Mouse (Mus musculus) adrenal gland, postnatal 10 days (tissue): Measurements from ENCODE around the gene Gprc5c. TPM values are rescaled to one million over a fixed set of nuclear protein-coding genes. Genes with fewer than 3 reads are reported as not detected.
A peak's percentile ranks its signal among the peaks of the same experiment; 100 is the strongest.
"Not testable (repeated sequence)": the region's sequence is repeated elsewhere in the genome, so short reads cannot be mapped to it uniquely, and the experiment has no call there.

Experiments
- DNase-seq: peaks from one replicate; pipeline ENCODE4 v3.0.0; 2021; ENCODE audit warnings: mixed read lengths
- total RNA-seq, 2 experiments: library from RNA; stranded (reverse); gene quantifications; 2 replicates each; pipeline ENCODE4 v1.2.3; 2021

Gene Gprc5c
- total RNA-seq, 2 experiments from 2014 or later, result 26.2 to 27.9 TPM

DNA sequence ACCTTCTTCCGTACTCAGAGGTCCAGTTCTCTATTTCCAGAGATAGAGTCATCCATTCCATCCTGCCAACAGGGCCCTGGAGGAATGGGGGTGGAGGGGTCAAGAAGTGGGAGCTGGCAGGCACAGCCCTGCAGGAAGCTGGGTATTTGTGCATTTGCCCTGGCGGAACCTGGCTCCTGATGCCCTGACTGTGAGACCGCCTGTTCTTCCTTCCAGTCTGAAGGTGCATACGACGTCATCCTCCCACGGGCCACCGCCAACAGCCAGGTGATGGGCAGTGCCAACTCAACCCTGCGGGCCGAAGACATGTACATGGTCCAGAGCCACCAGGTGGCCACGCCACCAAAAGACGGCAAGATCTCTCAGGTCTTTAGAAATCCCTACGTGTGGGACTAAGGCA is 17.3 kb downstream of the Gprc5c start:
- DNase-seq, result no peak

DNA sequence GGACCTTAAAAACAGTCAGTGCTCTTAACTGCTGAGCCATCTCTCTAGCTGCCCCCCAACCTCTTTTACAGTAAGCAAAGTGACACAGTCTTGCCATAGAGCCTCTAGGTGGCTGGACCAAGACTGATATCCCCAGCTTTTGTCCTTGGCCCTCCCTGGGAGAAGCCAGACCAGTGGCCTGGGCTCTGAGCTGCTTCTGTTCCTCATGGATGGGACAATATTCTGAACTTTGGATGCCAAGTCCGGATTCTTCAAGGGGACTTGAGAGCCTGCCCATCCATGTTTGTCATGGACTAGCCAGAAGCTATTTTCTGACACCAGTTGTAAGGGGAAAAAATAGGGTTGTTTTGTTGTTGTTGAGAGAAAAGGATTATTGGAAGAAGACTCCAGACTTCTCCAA is 18.8 kb downstream of the Gprc5c start:
- DNase-seq, result no peak

DNA sequence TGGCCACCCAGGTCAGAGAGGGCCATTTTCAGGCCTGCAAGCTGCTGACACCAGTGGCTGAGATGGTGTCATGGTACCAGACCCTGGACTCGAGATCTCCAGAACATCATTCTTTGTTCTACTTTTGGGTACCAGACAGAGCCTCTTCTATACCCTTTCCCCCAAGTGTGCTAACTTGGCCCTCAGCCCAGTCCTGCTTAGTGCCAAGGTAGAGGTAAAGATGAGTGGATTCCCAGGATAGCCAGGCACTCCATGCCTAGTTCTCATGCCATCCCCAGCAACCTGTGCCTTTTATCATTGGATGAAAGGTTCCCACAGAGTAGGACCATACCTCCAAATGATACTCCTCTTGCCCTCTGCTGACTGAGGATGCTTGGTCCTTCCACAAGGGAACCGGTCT is 20.6 kb downstream of the Gprc5c start:
- no peak for DNase-seq

DNA sequence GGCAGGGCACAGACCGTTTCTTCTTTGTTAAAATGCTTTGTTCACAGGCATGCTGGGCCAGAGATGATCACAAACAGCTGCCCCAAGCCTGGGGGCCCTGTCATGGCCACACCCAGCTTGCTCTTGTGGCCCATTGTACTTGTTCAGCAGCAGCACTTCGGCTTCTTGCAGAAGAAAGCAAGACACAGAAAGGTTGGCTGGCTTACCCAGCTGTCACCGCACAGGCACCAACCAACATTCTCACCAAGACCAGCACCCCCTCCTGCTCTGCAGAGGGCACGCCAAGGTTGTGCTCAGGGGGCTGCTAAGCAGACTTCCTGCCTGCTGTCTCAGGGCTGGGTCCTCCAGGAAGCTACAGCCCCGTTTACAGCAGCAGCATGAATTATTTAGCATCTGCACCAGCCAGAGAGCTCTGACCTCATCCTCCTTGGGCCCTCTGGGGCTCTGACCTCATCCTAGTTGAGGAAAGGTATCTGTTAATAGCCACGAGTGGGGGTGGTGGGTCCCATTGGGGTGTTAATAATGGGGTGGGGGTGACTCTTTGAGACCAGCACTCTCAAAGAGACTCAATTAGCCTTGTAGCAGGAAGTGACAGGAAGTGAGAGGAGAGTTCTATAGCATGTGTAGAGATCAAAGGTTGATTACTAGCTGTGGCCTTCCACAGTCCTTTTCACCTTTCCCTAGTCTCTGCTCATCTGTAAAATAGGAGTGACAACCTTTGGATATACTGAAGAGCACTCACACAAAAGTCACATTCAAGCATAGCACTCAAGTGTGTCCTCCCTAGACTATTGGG is 22.3 kb downstream of the Gprc5c start:
- DNase-seq, result no peak

DNA sequence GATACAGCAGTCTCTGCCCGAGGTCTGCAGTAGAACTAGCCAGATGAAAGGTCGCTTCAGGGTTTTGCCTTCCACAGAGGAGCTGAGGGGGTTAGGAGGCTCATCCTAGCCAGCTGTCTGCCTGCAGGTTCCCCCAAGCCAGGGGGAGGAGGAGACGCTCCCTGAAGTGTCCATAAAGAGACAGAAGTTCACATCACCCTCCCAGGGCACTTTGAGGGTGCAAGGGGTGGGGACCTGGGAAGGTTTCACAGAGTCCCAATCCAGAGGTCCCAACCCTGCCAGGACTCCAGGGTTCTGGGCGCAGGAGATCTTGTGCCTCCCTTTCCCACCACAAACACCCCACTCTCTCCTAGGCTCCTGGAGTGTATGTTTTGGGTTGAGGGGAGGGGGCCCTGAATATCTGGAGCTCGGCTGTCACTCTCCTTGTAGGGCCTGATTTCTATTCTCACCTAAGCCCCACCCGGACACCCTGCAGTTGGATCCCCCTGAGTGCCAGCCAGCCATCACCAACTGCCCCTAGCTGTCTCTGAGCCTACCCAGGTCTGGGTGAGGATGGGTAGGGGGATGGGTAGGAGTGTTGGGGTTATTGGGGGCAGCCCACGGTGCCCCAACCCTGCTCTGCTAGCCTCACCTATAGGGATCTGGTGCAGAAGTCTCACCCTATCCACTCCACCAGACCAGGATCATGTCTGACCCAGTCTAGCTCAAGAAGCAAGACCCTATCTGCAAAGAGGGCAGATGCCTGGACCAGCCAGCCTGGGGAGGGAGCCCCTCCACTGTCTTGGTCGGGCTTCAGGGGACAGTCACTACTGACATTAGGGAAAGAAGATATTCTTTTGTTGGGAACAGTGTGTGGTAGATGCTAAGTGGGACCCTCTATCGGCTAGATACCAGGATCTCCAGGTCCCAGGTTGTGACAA is 23.5 kb downstream of the Gprc5c start:
- no peak for DNase-seq

DNA sequence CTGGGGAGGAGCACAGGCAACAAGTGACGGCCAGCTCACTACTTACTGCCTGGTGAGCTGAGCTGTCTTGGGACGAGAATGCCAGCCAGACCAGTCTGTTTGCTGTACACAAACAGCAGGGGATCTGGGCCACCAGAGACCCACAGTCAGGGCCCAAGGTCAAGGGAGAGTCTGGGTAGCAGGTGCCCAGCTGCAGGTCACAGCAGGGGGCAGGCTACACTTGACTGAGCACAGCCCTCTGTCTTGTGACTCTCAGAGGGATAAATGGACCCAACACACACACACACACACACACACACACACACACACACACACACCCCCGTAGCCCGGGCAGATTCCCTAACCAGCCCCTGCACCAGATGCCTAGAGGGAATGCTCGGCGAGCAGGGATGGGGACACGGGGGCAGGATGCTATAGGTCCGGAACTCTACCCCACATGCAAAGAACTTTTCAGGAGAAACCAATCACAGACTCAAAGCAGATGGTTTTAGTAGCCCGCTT is 24.4 kb downstream of the Gprc5c start:
- peak; percentile 15 for DNase-seq

DNA sequence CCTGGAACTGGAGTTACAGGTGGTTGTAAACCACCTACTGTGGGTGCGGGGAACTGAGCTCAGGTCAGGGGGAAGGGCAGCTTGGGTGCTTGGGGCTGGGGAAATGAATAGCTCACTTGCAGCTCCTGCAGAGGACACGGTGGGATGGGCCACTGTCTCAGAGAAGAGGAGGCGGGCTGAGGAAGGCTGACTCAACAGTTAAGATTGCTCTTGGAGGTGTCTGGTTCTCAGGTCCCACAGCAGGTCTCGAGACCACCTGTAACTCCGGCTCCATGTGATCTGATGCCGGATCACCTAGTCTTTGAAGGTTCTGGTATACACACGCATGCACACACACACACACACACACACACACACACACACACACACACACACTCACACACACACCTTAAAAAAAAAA is 25.2 kb downstream of the Gprc5c start:
- DNase-seq, result no peak

DNA sequence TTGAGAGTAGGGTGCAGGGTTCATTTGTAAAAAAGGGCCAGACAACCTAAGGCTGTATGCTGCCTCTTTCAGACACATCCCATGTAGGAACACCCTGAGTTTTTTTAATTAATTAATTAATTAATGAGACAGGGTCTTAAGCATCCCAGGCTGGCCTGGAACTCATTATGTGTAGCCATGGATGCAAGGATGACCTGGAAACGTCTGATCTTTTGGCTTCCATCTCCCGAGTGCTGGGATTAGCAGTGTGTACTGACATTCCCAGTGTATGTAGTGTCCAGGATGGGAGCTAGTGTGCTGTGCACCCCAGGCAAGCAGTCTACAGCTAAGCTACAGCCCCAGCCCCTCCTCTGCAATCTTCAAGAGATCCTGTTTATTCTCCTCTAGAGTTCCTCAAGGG is 25.7 kb downstream of the Gprc5c start:
- DNase-seq, result no peak

DNA sequence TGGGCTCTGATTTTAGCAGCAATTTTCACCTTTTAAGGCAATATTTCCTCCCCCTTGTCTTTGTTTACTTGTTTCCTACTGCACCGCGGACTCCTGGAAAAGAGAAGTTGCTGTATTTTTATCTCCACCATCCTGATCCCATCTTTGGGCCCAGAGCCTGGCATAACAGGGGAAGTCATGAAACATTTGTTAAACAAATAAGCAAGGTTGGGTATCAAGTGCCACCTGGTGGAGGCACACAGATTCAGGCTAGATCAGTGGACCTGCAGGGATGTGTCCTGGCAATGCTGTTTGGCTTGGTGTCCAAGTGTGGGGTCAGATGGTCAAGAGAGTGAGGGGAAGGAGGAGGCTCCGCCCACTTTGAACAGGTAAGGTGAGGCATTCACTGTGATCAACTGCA is 26.2 kb downstream of the Gprc5c start:
- DNase-seq, result peak; percentile 74

DNA sequence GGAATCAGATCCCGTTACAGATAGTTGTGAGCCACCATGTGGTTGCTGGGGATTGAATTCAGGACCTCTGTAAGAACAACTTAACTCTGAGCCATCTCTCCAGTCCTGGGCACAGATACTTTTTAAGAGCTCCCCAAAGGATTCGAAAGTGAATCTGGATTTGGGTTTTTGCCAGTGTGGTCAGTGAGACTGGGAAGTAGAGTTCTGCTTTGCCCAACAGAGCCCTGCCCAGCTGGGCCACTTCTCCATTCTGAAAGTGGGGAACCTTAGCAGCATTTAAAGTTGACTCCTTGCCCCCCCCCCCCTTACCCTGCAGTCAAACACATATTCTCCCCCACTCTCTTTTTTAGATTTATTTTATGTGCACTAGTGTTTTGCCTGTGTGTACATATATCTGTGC is 28.7 kb downstream of the Gprc5c start:
- DNase-seq, result no peak

DNA sequence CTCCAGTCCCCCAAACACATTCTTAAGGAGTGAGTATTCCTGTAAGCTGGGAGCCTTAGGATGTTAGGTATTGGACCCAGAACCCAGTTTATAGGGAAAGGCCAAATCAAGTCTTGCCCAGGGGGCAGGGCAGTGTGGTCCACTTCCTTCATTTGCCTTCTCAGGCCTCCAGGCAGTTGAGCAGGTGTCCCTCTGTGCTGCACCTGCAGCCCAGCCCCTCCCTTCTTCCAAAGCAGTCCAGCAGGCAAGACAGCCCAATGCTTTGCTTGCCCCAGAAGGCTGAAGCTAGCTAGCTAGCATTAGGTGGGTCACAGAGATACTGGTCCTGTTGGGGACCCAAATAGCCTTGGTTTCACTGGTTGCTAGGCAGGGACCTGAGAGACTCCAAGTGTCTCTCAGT is 29.2 kb downstream of the Gprc5c start:
- no peak for DNase-seq

DNA sequence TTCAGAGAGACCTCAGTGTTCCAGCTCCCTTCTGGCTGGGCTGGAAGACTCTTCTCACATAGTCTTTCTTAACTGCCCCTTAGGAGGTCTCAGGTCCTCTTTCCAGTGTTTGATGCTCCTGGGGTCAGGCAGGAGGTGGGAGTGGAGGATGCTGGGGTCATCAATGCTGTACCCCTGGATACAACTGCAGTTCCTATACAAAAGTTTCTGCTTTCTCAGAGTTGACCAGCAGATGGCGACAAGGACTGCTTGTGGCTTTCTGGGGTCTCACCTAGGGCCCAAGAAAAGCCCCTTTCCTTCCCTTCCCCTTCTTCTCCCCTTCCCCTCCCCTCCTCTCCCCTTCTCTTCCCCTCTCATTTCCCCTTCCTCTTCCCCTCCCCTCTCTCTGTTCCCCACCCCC is 29.6 kb downstream of the Gprc5c start:
- DNase-seq, result peak; percentile 53

DNA sequence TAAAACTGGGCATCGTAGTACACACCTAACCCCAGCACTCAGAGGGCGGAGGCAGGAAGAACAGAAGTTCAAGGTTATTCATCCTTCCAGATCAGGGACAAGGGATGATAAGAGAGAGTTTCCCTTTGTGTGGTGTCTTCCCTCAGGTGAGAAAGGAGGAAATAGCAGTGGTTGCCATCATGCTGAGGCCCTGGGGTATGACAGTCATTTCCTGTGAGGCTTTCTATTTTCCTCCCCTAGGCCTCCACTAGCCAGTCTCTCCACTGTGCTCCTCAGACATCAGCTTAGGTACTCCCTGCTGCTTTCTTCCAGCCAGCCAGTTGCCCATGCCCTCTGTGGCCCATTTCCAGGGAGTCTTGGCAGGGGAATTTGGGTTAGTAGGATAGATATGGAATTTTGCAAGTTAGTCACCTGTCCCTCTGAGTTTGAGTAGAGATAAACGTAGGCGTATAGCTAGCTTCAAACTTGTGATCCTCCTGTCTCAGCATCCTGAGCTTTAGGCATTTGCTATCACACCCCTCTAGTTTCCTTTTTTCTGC is 32.4 kb downstream of the Gprc5c start:
- DNase-seq, result peak; percentile 62

DNA sequence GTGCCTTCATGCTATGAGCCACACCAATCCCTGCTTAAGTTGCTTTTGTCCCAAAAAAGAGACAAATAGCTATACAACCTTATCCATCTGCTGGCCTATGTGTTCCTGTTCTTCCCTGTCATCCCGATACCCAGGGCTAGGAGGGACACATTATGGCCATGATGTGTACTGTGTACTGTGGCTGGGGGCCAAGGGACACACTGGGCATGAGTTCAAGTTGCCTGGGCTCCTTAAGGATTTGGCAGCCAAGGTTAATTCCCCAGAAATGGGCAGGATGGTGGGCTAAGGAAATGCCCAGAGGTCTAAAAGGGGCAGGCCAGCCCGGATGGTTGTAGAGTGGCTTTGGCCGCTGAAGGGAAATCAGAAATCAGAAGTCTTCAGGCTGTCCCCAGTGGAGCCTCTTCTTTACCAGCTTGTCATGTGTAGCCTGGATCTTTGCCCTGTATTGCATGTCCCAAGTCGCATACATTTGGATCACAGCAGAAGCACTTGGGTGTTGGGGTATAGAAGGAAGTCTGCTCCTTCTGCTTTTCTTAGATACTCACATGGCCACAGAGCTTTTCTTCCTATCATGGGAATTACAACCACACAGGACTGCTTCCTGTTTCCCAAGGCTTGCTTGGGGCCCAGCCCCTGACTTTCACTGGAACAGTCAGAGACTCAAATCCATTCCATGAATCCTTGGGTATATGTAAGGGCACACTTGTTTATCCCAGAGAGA is 33.6 kb downstream of the Gprc5c start:
- DNase-seq, result peak; percentile 71

DNA sequence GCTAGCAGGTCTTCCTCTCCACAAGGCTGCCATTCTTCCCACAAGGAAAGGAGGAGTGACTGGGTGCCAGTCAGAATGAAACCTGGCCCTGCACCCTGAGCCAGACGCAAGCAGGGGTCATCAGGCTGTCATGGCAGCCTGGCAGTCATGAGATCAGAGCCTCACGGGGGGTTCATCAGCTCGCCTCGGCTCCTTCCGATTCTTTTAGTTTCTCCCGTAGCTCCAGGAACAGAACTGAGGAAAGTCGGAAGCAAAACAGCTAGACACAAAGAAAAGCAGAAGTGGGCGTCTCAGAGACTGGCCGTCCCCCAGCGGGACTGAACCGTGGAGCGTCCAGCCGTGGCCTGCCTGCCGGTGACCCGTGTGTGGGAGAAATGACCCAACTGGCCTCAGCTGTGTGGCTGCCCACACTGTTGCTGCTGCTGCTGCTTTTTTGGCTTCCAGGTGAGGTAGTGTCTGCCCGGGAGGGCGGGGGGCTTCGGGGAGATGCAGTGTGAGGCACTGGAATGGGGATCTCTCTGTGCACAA is 39.1 kb downstream of the Gprc5c start, which contains the start of gene Cd300a:
Gene Cd300a (plus strand): TSS at position 51 of the 528 bp plus-strand sequence.
- DNase-seq, result peak; percentile 18

DNA sequence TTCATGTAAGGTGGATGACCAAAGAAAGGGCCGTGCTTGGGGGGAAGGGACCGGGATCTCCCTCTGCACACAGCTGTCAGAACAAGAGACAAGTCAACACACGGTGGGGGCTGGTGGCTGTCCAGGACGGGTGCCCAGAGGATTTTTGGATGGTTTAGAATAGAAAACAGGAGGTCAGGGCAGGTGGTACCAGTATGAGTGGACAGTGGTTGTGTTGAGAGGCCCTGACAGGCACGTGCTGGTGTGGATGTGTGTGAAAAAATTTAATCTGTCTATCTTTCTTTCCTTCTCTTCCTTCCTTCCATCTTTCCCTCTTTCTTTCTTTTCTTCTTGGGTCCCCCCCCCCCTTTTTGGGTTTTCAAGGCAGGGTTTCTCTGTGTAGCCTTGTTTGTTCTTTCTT is 39.6 kb downstream of the Gprc5c start:
- no peak for DNase-seq

DNA sequence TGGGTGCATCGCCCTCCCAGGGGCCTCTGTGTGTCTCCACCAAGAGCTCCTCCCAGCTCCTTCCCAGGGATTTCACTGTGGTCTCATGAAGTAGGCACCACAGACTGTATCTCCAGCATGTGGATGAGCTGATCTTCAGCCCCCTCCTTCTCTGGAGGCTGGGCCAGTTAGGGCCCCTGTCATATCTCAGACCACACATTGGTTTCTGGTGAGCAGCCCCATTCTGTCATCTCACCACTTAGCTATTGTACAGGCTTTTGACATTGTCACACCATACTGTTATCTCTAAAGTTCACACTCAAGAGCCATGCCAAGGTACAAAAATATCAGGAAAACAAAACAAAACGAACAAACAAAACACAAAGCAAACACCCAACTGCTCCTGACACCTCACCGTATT is 45.1 kb downstream of the Gprc5c start:
- DNase-seq, result no peak

DNA sequence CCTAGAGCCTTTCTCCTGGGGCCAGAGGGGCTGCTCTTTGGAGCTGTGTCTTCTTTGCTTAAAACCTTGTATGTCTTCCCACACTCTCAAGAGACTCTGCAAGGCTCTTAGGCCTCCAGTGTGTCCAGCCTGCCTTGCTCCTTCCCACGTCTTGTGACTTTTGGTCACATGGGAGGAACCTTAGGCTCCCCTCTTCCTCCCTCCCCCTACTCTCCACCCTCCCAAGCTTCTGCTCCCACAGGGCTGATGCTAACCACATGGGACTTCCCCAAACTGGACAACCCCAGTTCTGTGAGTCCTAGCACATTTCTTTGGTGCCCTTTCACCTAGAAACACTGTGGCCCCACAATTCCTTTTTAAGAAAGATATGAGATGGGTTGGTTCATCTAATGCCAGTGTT is 47.1 kb downstream of the Gprc5c start:
- DNase-seq, result peak; percentile 24

DNA sequence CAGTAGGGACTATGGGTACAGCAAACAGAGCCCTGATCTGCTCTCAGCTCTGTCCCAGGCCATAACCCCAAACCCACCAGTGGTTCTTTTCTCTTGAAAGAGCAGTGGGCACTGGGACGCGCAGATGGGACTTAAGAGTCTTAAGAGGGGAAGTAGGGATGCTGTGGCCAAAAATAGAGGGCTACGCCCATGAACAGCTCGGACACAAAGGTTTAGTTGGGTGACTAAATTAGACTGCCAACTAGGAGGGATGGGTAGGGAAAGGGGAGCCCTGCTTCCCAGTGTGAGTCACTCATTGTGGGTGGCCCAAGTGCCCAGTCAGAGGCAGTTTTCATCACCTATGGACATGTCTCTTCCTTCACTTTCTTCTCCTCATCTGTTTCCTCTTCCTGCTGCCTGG is 52.3 kb downstream of the Gprc5c start:
- DNase-seq, result no peak

DNA sequence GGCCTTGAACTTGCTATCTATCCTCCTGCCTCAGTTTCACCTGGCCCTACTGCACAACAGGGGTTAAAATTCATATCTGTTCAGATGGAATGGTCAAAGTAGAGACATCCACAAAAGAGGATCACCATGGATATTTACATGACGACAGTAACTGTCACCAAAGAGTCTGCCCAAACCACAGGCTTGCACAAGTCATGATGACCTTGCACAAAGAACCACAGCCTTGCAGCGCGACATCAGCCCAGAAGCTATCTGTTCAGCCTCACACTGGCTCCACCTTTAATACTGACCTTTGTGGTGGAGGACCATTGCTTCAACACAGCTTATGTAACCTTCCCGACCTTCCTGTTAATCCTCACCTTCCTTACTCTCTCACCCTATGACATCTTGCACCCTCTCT is 56.6 kb downstream of the Gprc5c start:
- DNase-seq, result peak; percentile 38

DNA sequence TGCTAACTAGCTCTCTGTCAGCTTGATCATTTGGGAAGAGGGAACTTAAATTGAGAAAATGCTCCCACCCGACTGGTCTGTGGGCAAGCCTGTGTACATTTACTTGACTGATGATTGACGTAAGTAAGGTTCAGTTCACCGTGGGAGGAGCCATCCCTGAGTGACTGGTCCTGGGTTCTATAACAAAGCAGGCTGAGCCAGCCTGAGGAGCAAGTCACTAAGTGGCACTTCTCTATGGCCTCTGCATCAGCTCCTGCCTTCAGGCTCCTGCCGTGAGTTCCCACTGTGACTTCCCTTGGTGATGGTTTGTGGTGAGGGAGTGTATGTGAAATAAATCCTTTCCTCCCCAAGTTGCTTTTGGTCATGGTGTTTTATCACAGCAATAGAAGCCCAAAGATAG is 57.1 kb downstream of the Gprc5c start:
- no peak for DNase-seq

DNA sequence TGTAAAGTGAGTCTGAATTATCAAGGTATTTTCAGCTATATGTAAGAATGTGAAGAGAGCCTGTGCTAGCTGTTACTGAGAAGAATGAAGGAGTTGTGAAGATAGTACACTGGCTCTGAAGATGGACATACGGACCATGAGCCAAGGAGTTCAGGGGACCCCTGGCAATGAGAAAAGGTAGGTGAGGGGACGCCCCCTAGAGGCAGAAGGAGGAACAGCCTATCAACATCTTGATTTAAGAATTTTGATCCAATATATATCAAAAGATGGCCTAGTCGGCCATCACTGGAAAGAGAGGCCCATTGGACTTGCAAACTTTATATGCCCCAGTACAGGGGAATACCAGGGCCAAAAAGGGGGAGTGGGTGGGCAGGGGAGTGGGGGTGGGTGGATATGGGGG is 58.6 kb downstream of the Gprc5c start:
- not testable (repeated sequence) for DNase-seq
